Mouse (Mus musculus) kidney, adult 2 months (tissue): ENCODE results near the gene Dqx1.

ENCODE experiments used
- CTCF ChIP-seq: fragments of 200-500 bp; conservative IDR thresholded peaks from 2 replicates; pipeline ENCODE4 v1.5.1; 2011; ENCODE audit warnings: low read depth, mild to moderate bottlenecking, control low read depth, low read length, moderate library complexity, mixed read lengths; ENCODE audit not compliant: insufficient read depth, insufficient read length
- POLR2A ChIP-seq: fragments of 200-500 bp; IDR thresholded peaks from one replicate; pipeline ENCODE4 v1.6.1; 2011; ENCODE audit warnings: low read depth, low read length, control low read depth

GRCm38 (mm10) chr6:83019044-83019443, 38.6 kb upstream of the Dqx1 start:
- TF ChIP-seq CTCF = no peak
- no peak for TF ChIP-seq POLR2A
